Mouse (Mus musculus) kidney, postnatal 0 days (tissue): Measurements from ENCODE around the gene Morn1. TPM values are rescaled to one million over a fixed set of nuclear protein-coding genes. Genes with fewer than 3 reads are reported as not detected.

Experiments used
- ATAC-seq: fragments of 200-750 bp; cut with Nextera tagmentation; replicated peaks from 2 replicates; pipeline ENCODE4 v1.8.0; 2017; ENCODE audit warnings: low read depth, moderate number of reproducible peaks, moderate TSS enrichment, moderate library complexity; ENCODE audit not compliant: low FRiP score
- DNase-seq: peaks from one replicate; pipeline ENCODE4 v3.0.0-alpha.2; 2016; ENCODE audit warnings: low spot score
- H3K27ac ChIP-seq: fragments of 300-500 bp; sonication (generic); 2 replicates; pipeline ENCODE4 v1.5.1; 2014; ENCODE audit warnings: mild to moderate bottlenecking
- H3K27me3 ChIP-seq: fragments of 300-500 bp; sonication (generic); 2 replicates; pipeline ENCODE4 v1.6.1; 2014; ENCODE audit warnings: low read length, mixed read lengths; ENCODE audit not compliant: insufficient read depth
- H3K36me3 ChIP-seq: fragments of 300-500 bp; sonication (generic); 2 replicates; pipeline ENCODE4 v1.6.1; 2014; ENCODE audit warnings: low read length, mixed read lengths; ENCODE audit not compliant: insufficient read depth
- H3K4me1 ChIP-seq: fragments of 300-500 bp; sonication (generic); replicated peaks from 2 replicates; pipeline ENCODE4 v1.6.1; 2014; ENCODE audit warnings: antibody characterized with exemption, low read length, mixed read lengths; ENCODE audit not compliant: insufficient read depth
- H3K4me2 ChIP-seq: fragments of 300-500 bp; sonication (generic); 2 replicates; pipeline ENCODE4 v1.6.1; 2014; ENCODE audit warnings: mild to moderate bottlenecking, low read length, moderate library complexity, mixed read lengths
- H3K4me3 ChIP-seq: fragments of 300-500 bp; sonication (generic); replicated peaks from 2 replicates; pipeline ENCODE4 v1.5.1; 2014; ENCODE audit warnings: low read depth, low read length
- H3K9ac ChIP-seq: fragments of 300-500 bp; sonication (generic); 2 replicates; pipeline ENCODE4 v1.6.1; 2014; ENCODE audit warnings: low read depth, low read length
- H3K9me3 ChIP-seq: fragments of 300-500 bp; sonication (generic); replicated peaks from 2 replicates; pipeline ENCODE4 v1.6.1; 2016; ENCODE audit warnings: low read length, inconsistent platforms, mixed read lengths
- CTCF ChIP-seq: IDR thresholded peaks from 2 replicates; pipeline ENCODE4 v1.5.1; 2016; ENCODE audit warnings: antibody characterized with exemption, low read depth, mild to moderate bottlenecking, moderate library complexity
- WGBS: fragments of 180-500 bp; shearing (Covaris S2); extraction: QIAGEN DNeasy Blood & Tissue Kit; methylation state at CpG from one replicate; pipeline ENCODE4 v1.1.7; 2014; 5-methylcytosine and 5-hydroxymethylcytosine counted together
- polyA plus RNA-seq: library from polyadenylated mRNA; unstranded; fragments of >200 nt; fragmentation: Nextera tagmentation; extraction: Ambion mirVana; gene quantifications from 2 replicates; pipeline ENCODE4 v1.2.1, GENCODE M21; 2015

Morn1 gene
- polyA plus RNA-seq, 1 experiment from 2014 or later, result 7.0 TPM

- DNase-seq (no peak), ATAC-seq (no peak)
- Histone ChIP-seq H3K4me2 (no peak overlapping the region), H3K27me3 (no peaks in the 10 kb centered on the region), H3K27ac (no peak overlapping the region), H3K9me3 (no peaks in the 10 kb centered on the region), H3K4me1 (peaks cover 9% of the 10 kb centered on the region), H3K4me3 (no peak overlapping the region), H3K9ac (no peak overlapping the region), H3K36me3 (no peaks in the 10 kb centered on the region)
- TF ChIP-seq CTCF, result peak; percentile 18; the same call in 1 of the 2 replicates
- WGBS, result 83% methylated on average over 7 of the region's 7 CpGs
Measured at GRCm38 (mm10) chr4:155120038-155120437, 33.7 kb downstream of the Morn1 start.

DNA sequence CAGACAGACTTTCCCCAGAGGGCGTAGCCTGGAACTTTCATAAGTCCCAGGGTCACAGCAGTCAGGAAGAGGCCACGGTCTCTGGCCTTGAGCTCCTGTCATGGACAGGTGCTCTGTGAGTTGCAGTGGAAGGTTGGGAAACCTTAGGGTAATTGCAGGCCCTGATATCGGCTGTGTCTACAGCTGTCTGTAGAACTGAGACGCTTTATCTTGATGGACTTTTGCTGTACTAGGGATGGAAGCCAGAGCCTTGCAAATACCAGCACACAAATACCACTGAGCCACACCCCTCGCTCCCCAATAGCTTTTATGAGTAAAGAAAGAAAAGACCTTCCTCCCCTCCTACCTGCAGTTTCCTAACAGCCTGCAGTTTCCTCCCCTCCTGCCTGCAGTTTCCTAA lies 34.2 kb downstream of the Morn1 start:
- Histone ChIP-seq H3K27ac (no peak overlapping the region), H3K9me3 (no peaks in the 10 kb centered on the region), H3K4me2 (no peak overlapping the region), H3K27me3 (no peaks in the 10 kb centered on the region), H3K9ac (no peak overlapping the region), H3K4me1 (peaks cover 9% of the 10 kb centered on the region), H3K4me3 (no peak overlapping the region), H3K36me3 (no peaks in the 10 kb centered on the region)
- ATAC-seq (no peak; the same call in 1 of the 2 replicates), DNase-seq (no peak)
- 64% methylated on average over 5 of the region's 5 CpGs for WGBS
- TF ChIP-seq CTCF, result no peak

- no peak overlapping the region for H3K27ac ChIP-seq
- H3K9ac ChIP-seq, result no peak overlapping the region
- no peak for TF ChIP-seq CTCF
- H3K36me3 ChIP-seq, result no peaks in the 10 kb centered on the region
- no peaks in the 10 kb centered on the region for H3K27me3 ChIP-seq
- DNase-seq (no peak), ATAC-seq (no peak)
- WGBS, result 73% methylated on average over 6 of the region's 6 CpGs
- no peaks in the 10 kb centered on the region for H3K9me3 ChIP-seq
- no peak overlapping the region for H3K4me3 ChIP-seq
- H3K4me2 ChIP-seq, result no peak overlapping the region
- peaks cover 9% of the 10 kb centered on the region for H3K4me1 ChIP-seq
Measured at GRCm38 (mm10) chr4:155121222-155121621, 34.8 kb downstream of the Morn1 start.

DNA sequence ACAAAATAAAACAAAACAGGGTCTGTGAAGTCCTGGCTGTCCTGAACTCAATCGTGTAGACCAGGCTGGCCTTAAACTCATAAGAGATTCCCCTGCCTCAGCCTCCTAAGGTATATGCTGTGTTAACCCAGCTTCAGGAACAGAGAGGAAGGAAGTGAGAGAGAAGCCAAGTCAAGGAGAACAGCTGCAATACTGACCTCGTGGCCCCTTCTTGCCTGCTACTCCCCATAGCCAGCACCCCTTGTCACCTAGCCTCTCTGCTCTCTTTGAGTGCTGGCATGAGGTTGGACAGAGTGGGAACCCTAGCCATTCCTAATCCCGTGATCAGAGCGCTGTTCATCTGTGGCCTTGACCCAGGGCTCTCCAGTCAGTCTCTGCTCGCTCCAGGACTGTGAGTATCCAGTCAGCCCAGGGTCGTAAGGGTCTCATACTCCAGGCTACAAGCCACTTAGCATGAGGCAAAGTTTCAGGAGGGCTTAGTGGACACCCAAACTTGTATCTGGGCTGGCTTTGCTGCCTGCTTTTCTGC lies 35.6 kb downstream of the Morn1 start:
- 70% methylated on average over 6 of the region's 6 CpGs for WGBS
- no peak for TF ChIP-seq CTCF
- no peak for DNase-seq
- Histone ChIP-seq H3K36me3 (no peaks in the 10 kb centered on the region), H3K27ac (no peak overlapping the region), H3K4me3 (no peak overlapping the region), H3K4me1 (peaks cover 9% of the 10 kb centered on the region), H3K4me2 (no peak overlapping the region), H3K9ac (no peak overlapping the region), H3K27me3 (no peaks in the 10 kb centered on the region), H3K9me3 (no peaks in the 10 kb centered on the region)
- no peak for ATAC-seq

GRCm38 (mm10) chr4:155122444-155123040 lies 36.2 kb downstream of the Morn1 start:
- TF ChIP-seq CTCF, result no peak
- Histone ChIP-seq H3K27ac (0 out of 2 replicates have a peak overlapping the region, but pooled peaks have one; percentile 1), H3K4me1 (peaks cover 9% of the 10 kb centered on the region), H3K27me3 (no peaks in the 10 kb centered on the region), H3K9me3 (no peaks in the 10 kb centered on the region), H3K4me2 (peak overlapping the region; percentile 21; the same call in 1 of the 2 replicates), H3K36me3 (no peaks in the 10 kb centered on the region), H3K4me3 (no peak overlapping the region), H3K9ac (no peak overlapping the region)
- DNase-seq (peak; percentile 72), ATAC-seq (no peak)
- 19% methylated on average over 16 of the region's 16 CpGs for WGBS

DNA sequence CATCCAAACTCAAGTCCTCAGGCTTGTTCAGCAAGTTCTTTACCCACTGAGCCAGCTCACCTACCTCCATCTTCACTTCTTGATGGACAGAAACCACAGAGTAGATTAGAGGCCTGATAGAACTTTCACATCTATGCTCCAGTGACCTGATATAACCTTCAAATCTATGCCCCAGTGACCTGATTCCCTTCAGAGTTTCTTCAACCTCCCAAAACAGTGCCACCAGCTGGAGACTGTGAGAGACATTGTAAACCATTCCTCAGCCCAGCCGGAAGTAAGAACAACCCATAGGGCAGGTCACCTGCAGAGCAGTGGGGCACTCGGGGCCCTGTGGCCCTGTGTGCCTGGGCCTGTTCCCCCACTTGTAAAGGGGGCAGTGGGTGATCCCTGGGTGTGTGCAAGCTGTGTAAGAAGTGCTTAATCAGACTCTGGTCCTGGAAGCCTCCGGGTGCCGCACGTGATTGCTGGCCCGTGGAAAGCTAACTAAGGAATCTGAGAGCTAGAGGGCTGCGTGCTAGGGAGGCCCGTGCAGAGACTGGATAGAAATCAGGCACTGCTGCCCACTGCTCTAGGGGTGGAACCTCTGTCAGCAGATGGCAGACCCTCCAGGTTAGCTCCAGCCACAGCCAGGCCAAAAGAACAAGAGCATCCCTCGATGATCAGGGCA lies 37.6 kb downstream of the Morn1 start:
- ATAC-seq (no peak; the same call in 1 of the 2 replicates), DNase-seq (peak; percentile 31)
- Histone ChIP-seq H3K4me1 (peaks cover 9% of the 10 kb centered on the region), H3K27ac (no peak overlapping the region), H3K4me2 (no peak overlapping the region), H3K4me3 (no peak overlapping the region), H3K27me3 (no peaks in the 10 kb centered on the region), H3K9me3 (no peaks in the 10 kb centered on the region), H3K9ac (no peak overlapping the region), H3K36me3 (no peaks in the 10 kb centered on the region)
- peak; percentile 39 for TF ChIP-seq CTCF
- WGBS, result 43% methylated on average over 9 of the region's 9 CpGs
